Mouse (Mus musculus) bone marrow macrophage, adult 2 months (primary cell): Measurements from ENCODE around the gene Aldh9a1. TPM values are rescaled to one million over a fixed set of nuclear protein-coding genes. Genes with fewer than 3 reads are reported as not detected.

ENCODE experiments used
- H3K27ac ChIP-seq: 2 replicates; pipeline ENCODE4 v1.5.1; 2012; ENCODE audit warnings: low read depth, low read length; ENCODE audit not compliant: insufficient read depth
- H3K4me1 ChIP-seq: 2 replicates; pipeline ENCODE4 v1.6.1; 2012; ENCODE audit warnings: low read length; ENCODE audit not compliant: control insufficient read depth, insufficient read depth
- H3K4me3 ChIP-seq: 2 replicates; pipeline ENCODE4 v1.5.1; 2012; ENCODE audit warnings: mild to moderate bottlenecking, low read length, moderate library complexity; ENCODE audit not compliant: insufficient read depth
- CTCF ChIP-seq: IDR thresholded peaks from 2 replicates; pipeline ENCODE4 v1.5.1; 2012; ENCODE audit warnings: low read depth, mild to moderate bottlenecking, low read length, moderate library complexity
- POLR2A ChIP-seq: IDR thresholded peaks from 2 replicates; pipeline ENCODE4 v1.6.1; 2012; ENCODE audit warnings: mild to moderate bottlenecking, low read depth, low read length, borderline replicate concordance
- polyA plus RNA-seq: library from polyadenylated mRNA; stranded (reverse); fragments of >200 nt; gene quantifications from 2 replicates; pipeline ENCODE4 v1.2.4, GENCODE M21; 2012; ENCODE audit not compliant: missing spikeins, insufficient read depth, insufficient read length

Aldh9a1 gene
- polyA plus RNA-seq, 1 experiment, result 94.8 TPM

DNA sequence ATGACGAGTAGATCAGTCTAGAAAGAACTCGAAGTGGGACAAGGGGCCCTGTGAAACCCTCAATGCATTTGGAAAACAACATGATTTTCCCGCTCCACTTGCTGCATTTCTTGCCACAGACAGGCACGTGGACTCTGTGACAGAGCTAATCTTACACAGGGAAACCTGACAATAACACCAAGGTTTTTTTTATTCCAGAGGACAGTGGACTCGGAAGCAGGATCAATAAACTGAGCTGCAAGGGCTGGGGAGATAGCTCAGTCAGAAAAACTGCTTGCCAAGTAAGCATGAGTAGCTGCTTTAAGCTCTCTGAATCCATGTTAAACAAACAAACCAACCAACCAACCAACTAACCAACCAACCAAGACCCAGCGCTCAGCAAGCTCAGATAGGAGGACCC lies 41.5 kb downstream of the Aldh9a1 start:
- TF ChIP-seq POLR2A (no peak), CTCF (no peak)
- H3K4me1 ChIP-seq, result peaks cover 31% of the 10 kb centered on the region
- no peak overlapping the region for H3K4me3 ChIP-seq
- no peak overlapping the region for H3K27ac ChIP-seq

DNA sequence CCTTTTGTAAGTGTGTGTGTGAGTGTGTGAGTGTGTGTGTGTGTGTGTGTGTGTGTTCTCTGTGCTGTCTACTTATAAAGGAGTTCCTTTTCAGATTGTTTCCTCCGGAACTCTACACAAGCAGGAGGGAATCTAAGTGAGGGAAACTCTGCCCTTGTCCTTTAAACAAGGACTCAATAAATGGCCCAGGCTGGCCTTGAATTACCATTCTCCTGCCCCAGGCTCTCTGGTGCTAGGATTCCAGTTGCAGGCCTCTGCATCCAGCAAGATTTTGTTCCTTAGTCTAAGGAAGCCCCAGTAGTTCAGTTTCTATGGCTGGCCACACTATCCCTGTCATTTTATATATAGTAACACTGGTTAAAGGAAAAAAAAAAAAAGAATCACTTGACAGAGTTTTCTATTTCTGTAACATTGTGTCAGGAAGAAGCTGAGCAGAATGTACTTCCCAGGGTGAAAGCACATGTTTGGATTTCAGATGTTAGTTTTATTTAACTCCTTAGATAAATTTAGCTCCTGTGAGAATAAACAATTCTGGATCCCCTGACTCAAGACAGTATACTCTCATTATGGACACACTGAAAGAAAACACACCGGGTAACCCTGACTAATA lies 42.3 kb downstream of the Aldh9a1 start:
- H3K4me1 ChIP-seq, result peaks cover 31% of the 10 kb centered on the region
- TF ChIP-seq POLR2A (no peak), CTCF (no peak)
- H3K4me3 ChIP-seq, result peak overlapping the region; percentile 96
- H3K27ac ChIP-seq, result peak overlapping the region; percentile 85

DNA sequence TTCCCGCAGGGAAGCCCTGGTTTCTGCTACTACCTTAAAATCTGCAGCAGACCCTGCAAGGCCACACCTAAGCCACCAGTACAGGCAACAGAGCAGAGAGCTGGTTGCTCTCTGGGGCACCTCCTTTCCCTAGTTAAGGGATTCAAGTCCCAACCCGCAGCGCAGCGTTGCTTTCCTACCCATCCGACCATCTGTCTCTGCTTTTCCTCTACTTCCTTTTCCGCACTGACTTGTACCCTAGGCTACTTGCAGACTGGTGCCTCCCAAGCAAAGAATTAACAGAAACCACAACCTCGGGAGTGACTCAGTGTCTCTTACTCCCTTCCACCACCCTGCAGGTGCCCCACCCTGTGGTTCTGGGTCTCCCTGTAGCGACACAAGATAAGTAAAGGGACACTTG lies 42.9 kb downstream of the Aldh9a1 start:
- Histone ChIP-seq H3K4me3 (peak overlapping the region; percentile 96), H3K4me1 (peaks cover 26% of the 10 kb centered on the region), H3K27ac (peak overlapping the region; percentile 85)
- TF ChIP-seq CTCF, result no peak
- TF ChIP-seq POLR2A, result 0 out of 2 replicates have a peak, but pooled peaks have one; percentile 37

DNA sequence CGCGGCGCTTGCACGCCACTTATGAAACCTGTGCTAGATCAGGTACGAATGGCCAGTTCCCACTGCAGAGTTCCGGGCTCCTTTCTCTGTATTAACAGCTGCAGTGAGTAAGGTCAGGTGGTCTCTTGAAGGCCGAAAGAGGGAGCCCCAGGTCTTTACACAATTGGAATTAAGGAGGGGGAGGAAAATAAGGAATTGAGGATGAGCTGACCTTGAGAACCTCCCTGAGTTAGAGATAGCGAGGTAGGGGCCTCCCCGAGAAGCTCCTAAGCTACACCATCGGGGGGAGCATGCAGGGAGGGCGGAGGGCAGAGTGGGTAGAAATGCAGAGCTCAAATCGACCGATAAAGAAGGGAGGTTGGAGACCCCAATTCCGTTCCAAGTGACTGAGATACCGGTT lies 43.5 kb downstream of the Aldh9a1 start:
- Histone ChIP-seq H3K27ac (peak overlapping the region; percentile 85), H3K4me1 (peaks cover 22% of the 10 kb centered on the region), H3K4me3 (peak overlapping the region; percentile 96)
- no peak for TF ChIP-seq CTCF
- no peak for TF ChIP-seq POLR2A

DNA sequence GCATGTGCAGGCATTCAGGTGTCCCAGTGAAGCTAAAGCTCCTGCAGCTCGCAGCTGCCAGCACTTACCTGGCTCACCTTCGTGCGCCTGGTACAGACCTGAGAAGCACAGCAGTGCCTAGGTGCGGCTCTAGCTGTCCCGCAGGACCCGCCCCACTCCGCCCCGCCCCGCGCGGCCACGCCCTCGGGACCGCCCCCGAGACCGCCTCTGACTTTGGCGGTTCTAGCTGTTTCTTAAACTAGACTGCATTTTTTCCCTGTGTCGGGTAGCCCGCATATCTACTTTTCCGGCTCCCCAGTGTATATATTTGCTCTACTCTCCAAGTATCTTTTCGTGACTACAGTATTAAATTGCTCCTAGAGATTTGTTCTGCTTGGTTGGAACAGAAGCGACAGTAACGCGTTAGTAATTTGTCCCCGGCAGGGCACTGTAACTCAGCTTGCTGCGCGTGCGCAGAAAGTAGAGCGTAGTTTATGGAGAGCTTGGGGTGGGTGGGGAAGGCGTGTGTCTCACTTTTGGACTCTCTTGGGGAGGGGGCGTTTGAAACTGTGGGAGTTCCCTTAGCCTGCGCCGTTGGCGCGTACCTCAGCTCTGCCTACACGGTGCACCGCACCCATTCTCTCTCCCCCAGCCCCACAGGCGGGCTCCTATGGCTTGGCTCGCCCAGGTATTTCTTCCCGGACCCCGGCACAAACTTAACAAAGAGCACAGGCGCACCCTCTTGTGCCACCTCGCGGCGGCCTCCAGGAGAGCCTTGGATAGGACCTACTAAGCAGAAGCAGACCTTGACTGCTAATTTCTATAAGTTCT lies 44.1 kb downstream of the Aldh9a1 start, which contains the start of gene Mgst3:
Gene Mgst3, minus strand, starts transcription at position 159 of the 810 bp plus-strand sequence.
- TF ChIP-seq POLR2A (0 out of 2 replicates have a peak, but pooled peaks have one; percentile 33), CTCF (peak; percentile 44)
- Histone ChIP-seq H3K27ac (peak within 1 kb of the TSS; percentile 85), H3K4me3 (peak within 1 kb of the TSS; percentile 96), H3K4me1 (peaks cover 22% of the 10 kb centered on the region)

DNA sequence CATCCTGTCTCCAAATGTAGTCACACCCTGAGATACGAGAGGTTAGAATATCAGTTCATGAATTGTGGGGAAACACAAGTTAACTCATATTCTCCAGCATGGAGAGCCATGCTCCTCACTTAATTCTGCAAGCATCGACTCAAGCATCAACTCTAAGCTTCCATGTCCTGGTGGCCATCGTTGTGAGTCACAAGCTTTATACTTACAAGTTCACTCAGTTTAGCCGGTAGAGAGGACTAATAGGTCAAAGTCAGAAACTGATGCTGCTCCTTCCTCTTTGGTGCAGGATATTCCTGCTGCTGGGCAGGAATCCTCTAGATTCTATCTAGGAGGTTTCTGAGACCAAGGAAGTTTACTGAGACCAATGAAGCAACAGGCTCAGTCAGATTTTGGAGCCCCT lies 55.4 kb downstream of the Aldh9a1 start:
- Histone ChIP-seq H3K27ac (no peak overlapping the region), H3K4me3 (no peak overlapping the region)
- TF ChIP-seq POLR2A, result no peak
- TF ChIP-seq CTCF, result no peak

DNA sequence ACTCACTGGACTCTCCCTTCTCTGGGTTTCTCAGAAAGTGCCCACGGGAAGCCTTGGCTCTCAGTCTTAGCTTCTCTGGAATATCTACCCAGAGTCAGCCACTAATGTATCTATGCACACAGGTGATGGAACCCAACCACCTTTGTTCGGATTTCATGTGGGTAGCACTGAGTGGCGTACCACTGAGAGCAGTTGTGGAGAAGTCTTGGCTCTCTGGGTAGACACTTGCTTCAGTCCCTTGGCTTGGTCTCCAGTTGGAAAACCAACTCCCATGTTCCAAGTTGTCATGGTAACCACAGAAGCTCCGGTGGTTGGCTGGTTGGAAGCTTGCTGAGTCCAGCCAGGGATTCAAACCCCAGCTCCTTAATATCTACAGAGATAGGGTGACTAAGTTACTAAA lies 59.8 kb downstream of the Aldh9a1 start:
- no peaks in the 10 kb centered on the region for H3K4me1 ChIP-seq
- no peak for TF ChIP-seq CTCF
- no peak for TF ChIP-seq POLR2A
- no peak overlapping the region for H3K27ac ChIP-seq
- no peak overlapping the region for H3K4me3 ChIP-seq

More for the DNA sequence above, 55.4 kb downstream of the Aldh9a1 start:
- no peaks in the 10 kb centered on the region for H3K4me1 ChIP-seq

DNA sequence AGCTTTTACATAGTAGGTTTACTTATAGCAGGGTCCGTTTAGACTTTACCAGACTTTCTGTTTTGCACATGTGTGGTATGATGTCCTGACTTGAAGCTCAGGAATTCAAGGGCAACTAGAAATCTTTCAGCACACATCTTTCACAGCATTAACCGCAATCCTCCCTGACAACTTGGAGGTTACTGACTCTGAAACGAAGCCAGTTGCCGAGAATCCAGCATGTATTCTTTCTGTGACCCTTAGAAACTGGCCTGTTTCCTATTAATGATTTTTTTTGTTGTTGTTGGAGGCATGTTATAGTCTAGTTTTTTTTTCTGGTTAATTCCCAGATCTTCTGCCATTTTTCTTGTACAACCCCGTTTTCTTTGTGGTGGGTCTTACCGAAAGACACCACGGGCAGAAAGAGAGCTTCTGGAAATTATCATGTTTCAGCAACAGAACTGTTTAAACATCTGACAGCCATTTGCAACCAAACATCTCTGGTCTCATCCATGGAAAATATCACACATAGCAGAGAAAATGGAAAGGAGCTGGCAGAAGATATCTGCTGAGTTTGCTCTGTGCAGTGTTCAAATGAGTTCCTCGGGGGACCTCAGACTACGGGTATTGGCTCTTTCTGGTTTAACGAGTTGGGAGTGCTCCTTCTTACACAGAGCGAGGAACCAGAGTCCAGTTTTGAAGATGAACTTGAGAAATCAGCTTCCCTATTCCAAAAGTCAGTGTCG lies 62.4 kb downstream of the Aldh9a1 start:
- peaks cover 2% of the 10 kb centered on the region; the same call in 1 of the 2 replicates for H3K4me1 ChIP-seq
- no peak overlapping the region for H3K4me3 ChIP-seq
- TF ChIP-seq POLR2A, result no peak
- TF ChIP-seq CTCF, result no peak
- H3K27ac ChIP-seq, result no peak overlapping the region

DNA sequence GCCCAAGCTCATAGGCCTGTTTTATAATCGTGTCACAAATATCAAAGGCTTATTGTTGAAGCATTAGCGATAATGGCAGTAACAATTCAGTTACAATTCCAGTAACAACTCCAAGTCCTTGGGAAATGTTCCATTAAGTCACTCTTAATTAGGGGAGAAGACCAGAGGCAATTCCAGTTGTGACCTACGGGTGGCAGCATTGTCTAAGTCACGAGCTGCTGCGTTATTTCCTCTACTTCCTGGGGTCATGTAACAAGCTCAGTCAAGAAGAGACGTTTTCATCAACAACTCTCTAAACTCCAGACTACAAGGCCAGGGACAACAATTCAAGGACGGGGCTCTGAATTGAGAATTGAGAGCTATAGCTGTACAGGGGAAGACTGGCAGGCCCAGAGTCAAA lies 65.1 kb downstream of the Aldh9a1 start:
- Histone ChIP-seq H3K27ac (no peak overlapping the region), H3K4me1 (peaks cover 2% of the 10 kb centered on the region; the same call in 1 of the 2 replicates), H3K4me3 (no peak overlapping the region)
- no peak; the same call in 1 of the 2 replicates for TF ChIP-seq CTCF
- no peak for TF ChIP-seq POLR2A

Other genes with a start within 250 kb of the Aldh9a1 start
- 6.9 and 7.4 TPM in 2 replicates for gene Uck2, start 64.7 kb upstream of the Aldh9a1 start, polyA plus RNA-seq
- gene Tmco1, start 41.6 kb upstream of the Aldh9a1 start, polyA plus RNA-seq, result 113 and 116 TPM in 2 replicates
- 42.7 and 44.5 TPM in 2 replicates for gene Mgst3, start 43.9 kb downstream of the Aldh9a1 start, polyA plus RNA-seq
- not detected in 2 replicates for gene Lrrc52, start 116.8 kb downstream of the Aldh9a1 start, polyA plus RNA-seq
- not detected in 2 replicates for gene Rxrg, start 248.4 kb downstream of the Aldh9a1 start, polyA plus RNA-seq